1 mouse cellular context compared by ENCODE assay signal in the genomic region with DNA sequence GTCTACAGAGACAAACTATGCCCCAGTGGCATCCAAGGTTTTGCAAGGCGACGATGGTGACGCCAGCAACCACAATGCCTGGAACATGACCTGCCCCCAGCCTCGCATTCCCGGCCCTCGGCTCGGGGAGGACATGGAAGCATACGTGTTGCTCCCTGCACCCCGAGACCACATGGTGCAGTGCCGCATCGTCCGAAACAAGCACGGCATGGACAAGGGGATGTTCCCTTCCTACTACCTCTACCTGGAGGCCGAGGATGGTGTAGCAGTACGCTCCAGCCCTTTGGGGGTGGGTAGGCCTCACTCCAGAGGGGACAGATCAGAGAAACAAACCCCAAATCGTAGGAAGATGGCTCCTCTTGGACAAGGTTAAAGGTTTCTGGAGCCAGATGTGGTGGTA.
TF ChIP-seq lines count a peak whose summit lies in the region.

No protein-coding gene starts in this region.

TF ChIP-seq in ES-E14, 5 proteins besides CTCF, POLR2A, EP300 and RAD21:
- TF ChIP-seq ZC3H11A (IDR thresholded peaks at IDR 0.05; ENCODE audit: borderline replicate concordance, low read depth, low read length): no peak
- TF ChIP-seq ZNF384 (IDR thresholded peaks at IDR 0.05; ENCODE audit: low read depth, low read length): no peak
- no peak for TF ChIP-seq MAFK (IDR thresholded peaks at IDR 0.05; ENCODE audit: insufficient read depth, low read depth, low read length)
- no peak for TF ChIP-seq HCFC1 (IDR thresholded peaks at IDR 0.05; ENCODE audit: borderline replicate concordance, insufficient read depth, low read length)
- TF ChIP-seq CHD2 (IDR thresholded peaks at IDR 0.05; ENCODE audit: low read depth, low read length): no peak
TF ChIP-seq in ES-E14: peak in this region for 0.
